Mouse (Mus musculus) midbrain, embryonic 10.5 days (tissue): ENCODE results near the gene Plcg1. TPM values are rescaled to one million over a fixed set of nuclear protein-coding genes. Genes with fewer than 3 reads are reported as not detected.

ENCODE experiments used
- DNase-seq: peaks from one replicate; pipeline ENCODE4 v3.0.0-alpha.2; 2017; ENCODE audit warnings: low spot score
- H3K27ac ChIP-seq: fragments of 300-500 bp; sonication (generic); replicated peaks from 2 replicates; pipeline ENCODE4 v1.5.1; 2016; ENCODE audit warnings: mild to moderate bottlenecking
- H3K27me3 ChIP-seq: fragments of 300-500 bp; sonication (generic); 2 replicates; pipeline ENCODE4 v1.6.1; 2016; ENCODE audit warnings: low read depth, mild to moderate bottlenecking; ENCODE audit not compliant: poor library complexity, severe bottlenecking
- H3K36me3 ChIP-seq: fragments of 300-500 bp; sonication (generic); 2 replicates; pipeline ENCODE4 v1.6.1; 2016; ENCODE audit warnings: mild to moderate bottlenecking, moderate library complexity
- H3K4me1 ChIP-seq: fragments of 300-500 bp; sonication (generic); 2 replicates; pipeline ENCODE4 v1.6.1; 2016
- H3K4me3 ChIP-seq: fragments of 300-500 bp; sonication (generic); 2 replicates; pipeline ENCODE4 v1.5.1; 2016; ENCODE audit warnings: mild to moderate bottlenecking, moderate library complexity
- H3K9me3 ChIP-seq: fragments of 300-500 bp; sonication (generic); replicated peaks from 2 replicates; pipeline ENCODE4 v1.6.1; 2016; ENCODE audit warnings: mild to moderate bottlenecking
- WGBS: fragments of 180-500 bp; shearing (Covaris S2); methylation state at CpG from one replicate; pipeline ENCODE4 v1.1.7; 2016; 5-methylcytosine and 5-hydroxymethylcytosine counted together
- polyA plus RNA-seq: library from polyadenylated mRNA; unstranded; fragments of >200 nt; fragmentation: Nextera tagmentation; extraction: Ambion mirVana; gene quantifications from 2 replicates; pipeline ENCODE4 v1.2.1, GENCODE M21; 2016

Gene Plcg1
- polyA plus RNA-seq, 1 experiment from 2014 or later, result 57.4 TPM

GRCm38 (mm10) chr2:160789046-160789445, 57.9 kb downstream of the Plcg1 start:
- Histone ChIP-seq H3K27ac (no peak overlapping the region), H3K36me3 (no peaks in the 10 kb centered on the region), H3K27me3 (no peaks in the 10 kb centered on the region), H3K4me1 (no peaks in the 10 kb centered on the region), H3K4me3 (no peak overlapping the region), H3K9me3 (no peaks in the 10 kb centered on the region)
- DNase-seq, result no peak
- 86% methylated on average over 1 of the region's 1 CpGs for WGBS

- no peak overlapping the region for H3K27ac ChIP-seq
- H3K27me3 ChIP-seq, result no peaks in the 10 kb centered on the region
- no peaks in the 10 kb centered on the region for H3K4me1 ChIP-seq
- DNase-seq, result no peak
- H3K9me3 ChIP-seq, result no peaks in the 10 kb centered on the region
- no peak overlapping the region for H3K4me3 ChIP-seq
- no peaks in the 10 kb centered on the region for H3K36me3 ChIP-seq
Observed at GRCm38 (mm10) chr2:160789741-160790140, 58.6 kb downstream of the Plcg1 start.

- Histone ChIP-seq H3K4me1 (no peaks in the 10 kb centered on the region), H3K4me3 (no peak overlapping the region), H3K9me3 (no peaks in the 10 kb centered on the region), H3K27me3 (no peaks in the 10 kb centered on the region), H3K27ac (no peak overlapping the region), H3K36me3 (no peaks in the 10 kb centered on the region)
- 79% methylated on average over 2 of the region's 2 CpGs for WGBS
- DNase-seq, result no peak
Observed at GRCm38 (mm10) chr2:160793117-160793516, 62.0 kb downstream of the Plcg1 start.

GRCm38 (mm10) chr2:160796973-160797372, 65.9 kb downstream of the Plcg1 start:
- 84% methylated on average over 2 of the region's 2 CpGs for WGBS
- H3K27ac ChIP-seq, result no peak overlapping the region
- no peak for DNase-seq

GRCm38 (mm10) chr2:160798206-160798605, 67.1 kb downstream of the Plcg1 start:
- H3K9me3 ChIP-seq, result no peaks in the 10 kb centered on the region
- H3K4me1 ChIP-seq, result no peaks in the 10 kb centered on the region
- H3K4me3 ChIP-seq, result no peak overlapping the region
- H3K27ac ChIP-seq, result no peak overlapping the region
- no peaks in the 10 kb centered on the region for H3K27me3 ChIP-seq
- WGBS, result 86% methylated on average over 1 of the region's 1 CpGs
- H3K36me3 ChIP-seq, result no peaks in the 10 kb centered on the region
- no peak for DNase-seq

More at GRCm38 (mm10) chr2:160796973-160797372, 65.9 kb downstream of the Plcg1 start:
- Histone ChIP-seq H3K9me3 (no peaks in the 10 kb centered on the region), H3K36me3 (no peaks in the 10 kb centered on the region), H3K27me3 (no peaks in the 10 kb centered on the region), H3K4me3 (no peak overlapping the region), H3K4me1 (no peaks in the 10 kb centered on the region)

GRCm38 (mm10) chr2:160800967-160801366, 69.9 kb downstream of the Plcg1 start:
- Histone ChIP-seq H3K4me1 (no peaks in the 10 kb centered on the region), H3K27me3 (no peaks in the 10 kb centered on the region), H3K4me3 (no peak overlapping the region), H3K36me3 (no peaks in the 10 kb centered on the region), H3K27ac (no peak overlapping the region), H3K9me3 (no peaks in the 10 kb centered on the region)
- 84% methylated on average over 1 of the region's 1 CpGs for WGBS
- no peak for DNase-seq

GRCm38 (mm10) chr2:160802326-160802725, 71.2 kb downstream of the Plcg1 start:
- no peak for DNase-seq
- H3K4me3 ChIP-seq, result no peak overlapping the region
- no peaks in the 10 kb centered on the region for H3K4me1 ChIP-seq
- no peak overlapping the region for H3K27ac ChIP-seq
- H3K36me3 ChIP-seq, result no peaks in the 10 kb centered on the region
- H3K9me3 ChIP-seq, result no peaks in the 10 kb centered on the region
- WGBS, result 89% methylated on average over 3 of the region's 3 CpGs
- H3K27me3 ChIP-seq, result no peaks in the 10 kb centered on the region

- WGBS, result 76% methylated on average over 4 of the region's 4 CpGs
- H3K27me3 ChIP-seq, result no peaks in the 10 kb centered on the region
- H3K27ac ChIP-seq, result no peak overlapping the region
- H3K4me1 ChIP-seq, result no peaks in the 10 kb centered on the region
- DNase-seq, result no peak
- no peaks in the 10 kb centered on the region for H3K9me3 ChIP-seq
- no peaks in the 10 kb centered on the region for H3K36me3 ChIP-seq
- H3K4me3 ChIP-seq, result no peak overlapping the region
Observed at GRCm38 (mm10) chr2:160804794-160805527, 73.9 kb downstream of the Plcg1 start.

- H3K27ac ChIP-seq, result no peak overlapping the region
- H3K27me3 ChIP-seq, result no peaks in the 10 kb centered on the region
- H3K4me3 ChIP-seq, result no peak overlapping the region
- no peak for DNase-seq
- no peaks in the 10 kb centered on the region for H3K4me1 ChIP-seq
- 74% methylated on average over 3 of the region's 3 CpGs for WGBS
- H3K9me3 ChIP-seq, result no peaks in the 10 kb centered on the region
- no peaks in the 10 kb centered on the region for H3K36me3 ChIP-seq
Observed at GRCm38 (mm10) chr2:160806091-160806521, 75.0 kb downstream of the Plcg1 start.

- Histone ChIP-seq H3K36me3 (0 out of 2 replicates have a peak, but pooled peaks cover 3% of the 10 kb centered on the region), H3K27me3 (no peaks in the 10 kb centered on the region), H3K27ac (no peak overlapping the region), H3K4me1 (no peaks in the 10 kb centered on the region), H3K4me3 (no peak overlapping the region), H3K9me3 (no peaks in the 10 kb centered on the region)
- no peak for DNase-seq
Observed at GRCm38 (mm10) chr2:160810376-160810775, 79.3 kb downstream of the Plcg1 start.

GRCm38 (mm10) chr2:160810802-160811201, 79.7 kb downstream of the Plcg1 start:
- no peaks in the 10 kb centered on the region for H3K9me3 ChIP-seq
- 85% methylated on average over 1 of the region's 1 CpGs for WGBS
- no peaks in the 10 kb centered on the region for H3K4me1 ChIP-seq
- DNase-seq, result no peak
- H3K4me3 ChIP-seq, result no peak overlapping the region
- H3K27ac ChIP-seq, result no peak overlapping the region
- H3K36me3 ChIP-seq, result 0 out of 2 replicates have a peak, but pooled peaks cover 5% of the 10 kb centered on the region
- H3K27me3 ChIP-seq, result no peaks in the 10 kb centered on the region
